Mouse (Mus musculus) embryonic facial prominence, embryonic 15.5 days (tissue): ENCODE results near the gene Snx10. TPM values are rescaled to one million over a fixed set of nuclear protein-coding genes. Genes with fewer than 3 reads are reported as not detected.

ENCODE experiments used
- ATAC-seq: fragments of 200-750 bp; cut with Nextera tagmentation; 2 replicates; pipeline ENCODE4 v1.8.0; 2017; ENCODE audit warnings: low read depth, moderate TSS enrichment; ENCODE audit not compliant: insufficient number of reproducible peaks, low FRiP score, low TSS enrichment
- H3K27ac ChIP-seq: fragments of 300-500 bp; sonication (generic); replicated peaks from 2 replicates; pipeline ENCODE4 v1.5.1; 2015; ENCODE audit warnings: mild to moderate bottlenecking, inconsistent platforms
- H3K27me3 ChIP-seq: fragments of 300-500 bp; sonication (generic); 2 replicates; pipeline ENCODE4 v1.6.1; 2015; ENCODE audit warnings: inconsistent platforms
- H3K36me3 ChIP-seq: fragments of 300-500 bp; sonication (generic); 2 replicates; pipeline ENCODE4 v1.6.1; 2015; ENCODE audit warnings: mild to moderate bottlenecking, inconsistent platforms
- H3K4me1 ChIP-seq: fragments of 300-500 bp; sonication (generic); 2 replicates; pipeline ENCODE4 v1.6.1; 2015; ENCODE audit warnings: inconsistent platforms
- H3K4me2 ChIP-seq: fragments of 300-500 bp; sonication (generic); replicated peaks from 2 replicates; pipeline ENCODE4 v1.6.1; 2015; ENCODE audit warnings: mild to moderate bottlenecking, inconsistent platforms
- H3K4me3 ChIP-seq: fragments of 300-500 bp; sonication (generic); replicated peaks from 2 replicates; pipeline ENCODE4 v1.5.1; 2015; ENCODE audit warnings: mild to moderate bottlenecking, inconsistent platforms
- H3K9ac ChIP-seq: fragments of 300-500 bp; sonication (generic); 2 replicates; pipeline ENCODE4 v1.6.1; 2015; ENCODE audit warnings: inconsistent platforms
- H3K9me3 ChIP-seq: fragments of 300-500 bp; sonication (generic); replicated peaks from 2 replicates; pipeline ENCODE4 v1.6.1; 2016; ENCODE audit warnings: inconsistent platforms
- WGBS: fragments of 180-500 bp; shearing (Covaris S2); methylation state at CpG from one replicate; pipeline ENCODE4 v1.1.7; 2015; 5-methylcytosine and 5-hydroxymethylcytosine counted together
- polyA plus RNA-seq: library from polyadenylated mRNA; unstranded; fragments of >200 nt; fragmentation: Nextera tagmentation; extraction: Ambion mirVana; gene quantifications from 2 replicates; pipeline ENCODE4 v1.2.1, GENCODE M21; 2015

Snx10 gene
- polyA plus RNA-seq, 1 experiment from 2014 or later = 13.4 TPM

DNA sequence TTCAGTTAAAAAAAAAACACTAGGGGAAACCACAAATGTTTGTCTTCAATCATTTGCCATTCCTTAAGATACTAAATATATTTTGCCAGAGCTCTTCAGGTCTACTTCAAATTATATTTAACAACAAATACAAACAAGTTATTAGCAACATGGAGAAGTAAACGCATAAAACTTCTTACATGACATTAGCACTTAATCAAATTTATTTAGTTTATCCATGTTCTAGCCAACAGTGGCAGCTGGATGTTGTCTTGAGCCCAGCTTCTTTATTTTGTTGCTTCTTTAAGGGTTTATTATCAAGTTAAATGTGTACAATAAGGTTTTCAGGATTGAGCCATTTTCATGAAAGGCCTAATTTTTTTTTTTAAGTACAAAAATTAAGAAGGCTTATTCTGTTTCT, 67.6 kb downstream of the Snx10 start:
- no peaks in the 10 kb centered on the region for H3K9me3 ChIP-seq
- no peak for ATAC-seq
- H3K27me3 ChIP-seq = no peaks in the 10 kb centered on the region
- 70% methylated on average over 1 of the region's 1 CpGs for WGBS
- H3K4me2 ChIP-seq = no peak overlapping the region
- no peak overlapping the region for H3K4me3 ChIP-seq
- no peak overlapping the region for H3K9ac ChIP-seq
- H3K27ac ChIP-seq = no peak overlapping the region
- H3K4me1 ChIP-seq = peaks cover 10% of the 10 kb centered on the region
- H3K36me3 ChIP-seq = no peaks in the 10 kb centered on the region

DNA sequence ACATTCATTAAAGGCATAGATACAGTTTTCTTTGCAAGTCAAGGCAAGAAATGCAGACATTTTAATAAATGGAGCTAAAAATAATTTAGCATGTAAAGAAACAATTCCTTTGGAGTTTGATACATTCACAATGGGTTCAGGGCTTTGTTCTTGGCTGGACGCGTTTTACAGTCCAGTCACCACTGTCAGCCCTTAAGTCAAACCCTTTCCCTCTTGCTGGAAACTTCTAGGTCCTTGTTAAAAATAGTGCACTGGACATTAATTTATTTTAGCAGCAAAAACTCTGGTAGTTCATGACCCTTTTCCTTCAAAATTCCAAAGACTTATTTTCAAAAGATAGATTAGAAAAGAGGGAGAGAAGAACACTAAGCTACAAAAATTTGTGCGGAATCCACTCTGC, 68.1 kb downstream of the Snx10 start:
- Histone ChIP-seq H3K4me3 (peak overlapping the region; percentile 49), H3K27ac (no peak overlapping the region), H3K4me2 (peak overlapping the region; percentile 94), H3K4me1 (peaks cover 10% of the 10 kb centered on the region), H3K36me3 (no peaks in the 10 kb centered on the region), H3K9me3 (no peaks in the 10 kb centered on the region), H3K9ac (no peak overlapping the region), H3K27me3 (no peaks in the 10 kb centered on the region)
- WGBS = 47% methylated on average over 3 of the region's 3 CpGs
- ATAC-seq = no peak

DNA sequence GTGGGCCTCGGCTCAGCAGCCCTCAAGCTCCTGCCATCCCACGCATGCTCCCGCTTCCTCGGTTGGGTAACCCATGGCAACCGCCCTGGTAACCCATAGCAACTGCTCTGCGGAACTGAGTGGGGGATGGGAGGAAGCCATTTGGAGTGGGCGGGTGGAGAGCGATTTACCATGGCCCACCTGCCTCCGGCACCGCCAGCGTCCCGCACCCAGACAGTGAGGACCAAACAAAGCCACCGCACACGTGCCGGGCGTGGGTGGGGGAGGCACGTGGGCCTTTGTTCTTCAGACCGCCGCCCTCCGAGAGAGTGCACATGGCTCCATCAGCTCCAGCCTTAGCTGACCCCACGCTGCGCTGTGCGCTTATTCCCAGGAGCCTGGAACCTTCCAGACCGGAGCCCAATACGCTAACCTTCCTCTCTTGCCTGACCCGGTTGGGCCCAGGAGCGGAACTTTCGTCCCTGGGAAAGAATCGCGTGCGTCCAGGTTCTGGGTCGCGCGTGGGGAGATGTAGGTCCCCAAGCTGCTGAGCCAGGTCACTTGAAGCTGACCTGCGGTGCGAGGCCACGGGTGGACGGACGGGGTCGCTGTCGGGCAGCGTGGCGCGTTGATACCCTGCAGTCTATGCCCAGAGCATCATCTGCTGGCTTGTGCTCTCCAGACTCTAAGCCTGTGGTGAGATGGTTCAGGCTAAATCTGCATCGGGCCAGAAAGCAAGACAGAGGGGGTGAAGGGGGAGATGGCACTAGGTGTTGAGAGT, 68.8 kb downstream of the Snx10 start:
- peak overlapping the region; percentile 94 for H3K4me2 ChIP-seq

DNA sequence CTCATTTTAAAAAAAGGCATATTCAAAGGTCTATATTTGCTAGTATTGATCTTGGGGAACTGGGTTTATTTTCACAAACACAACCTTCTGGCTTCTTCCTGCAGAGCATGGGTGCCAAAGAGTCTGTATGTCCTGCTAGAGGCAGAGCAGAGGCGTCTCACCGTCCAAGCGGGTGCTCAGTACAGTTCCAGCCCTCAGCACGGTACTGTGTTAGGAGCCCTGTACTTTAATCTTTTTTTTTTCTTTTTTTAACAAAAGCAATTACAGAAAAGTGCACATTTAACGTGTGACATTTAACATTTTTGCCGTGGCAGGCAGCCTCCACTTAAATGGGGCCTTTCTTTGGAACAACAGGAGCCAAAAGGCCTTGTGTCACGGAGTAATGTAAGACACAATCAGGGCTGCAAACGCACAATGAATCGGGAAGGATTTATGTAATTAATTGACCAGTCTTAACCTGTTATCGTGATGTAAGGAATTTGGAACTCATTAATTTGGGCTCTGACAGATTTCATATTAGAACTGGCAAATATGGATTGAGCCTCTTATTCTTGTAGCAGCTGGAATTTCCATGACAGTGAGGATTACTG, 69.8 kb downstream of the Snx10 start:
- no peaks in the 10 kb centered on the region for H3K36me3 ChIP-seq
- no peak overlapping the region for H3K4me3 ChIP-seq
- H3K9me3 ChIP-seq = no peaks in the 10 kb centered on the region
- H3K4me2 ChIP-seq = no peak overlapping the region
- H3K4me1 ChIP-seq = peaks cover 15% of the 10 kb centered on the region
- H3K27me3 ChIP-seq = no peaks in the 10 kb centered on the region
- no peak overlapping the region for H3K9ac ChIP-seq
- no peak for ATAC-seq
- 67% methylated on average over 10 of the region's 10 CpGs for WGBS
- H3K27ac ChIP-seq = no peak overlapping the region

More for the DNA sequence above, 68.8 kb downstream of the Snx10 start:
- no peaks in the 10 kb centered on the region for H3K36me3 ChIP-seq
- 2% methylated on average over 45 of the region's 45 CpGs for WGBS
- H3K9ac ChIP-seq = 0 out of 2 replicates have a peak overlapping the region, but pooled peaks have one; percentile 24
- H3K27ac ChIP-seq = no peak overlapping the region
- peak overlapping the region; percentile 49 for H3K4me3 ChIP-seq
- H3K4me1 ChIP-seq = peaks cover 10% of the 10 kb centered on the region
- no peaks in the 10 kb centered on the region for H3K9me3 ChIP-seq
- H3K27me3 ChIP-seq = no peaks in the 10 kb centered on the region
- ATAC-seq = peak; percentile 78

DNA sequence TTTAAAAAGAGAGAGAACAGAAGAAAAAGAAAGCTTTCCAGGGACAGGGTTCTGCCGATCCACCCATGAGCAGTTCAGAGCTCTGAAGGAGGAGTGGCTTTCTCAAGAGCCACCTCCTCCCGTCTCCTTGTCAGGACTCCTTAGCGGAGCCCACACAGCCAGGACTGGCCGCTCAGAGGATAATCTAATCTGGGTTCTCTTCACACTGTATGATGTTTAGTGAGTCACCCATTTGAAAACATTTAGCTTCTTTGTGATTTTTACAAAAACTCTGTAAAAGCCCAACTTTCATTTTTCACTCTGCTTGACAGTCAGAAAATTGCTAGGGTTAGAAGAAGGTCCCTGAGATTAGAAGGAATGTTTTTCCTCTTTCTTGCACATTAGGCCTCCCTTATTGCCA, 70.8 kb downstream of the Snx10 start:
- H3K4me2 ChIP-seq = no peak overlapping the region
- no peak overlapping the region for H3K9ac ChIP-seq
- no peak for ATAC-seq
- H3K27me3 ChIP-seq = no peaks in the 10 kb centered on the region
- H3K9me3 ChIP-seq = no peaks in the 10 kb centered on the region
- no peaks in the 10 kb centered on the region for H3K36me3 ChIP-seq
- no peak overlapping the region for H3K27ac ChIP-seq
- H3K4me1 ChIP-seq = peaks cover 15% of the 10 kb centered on the region
- no peak overlapping the region for H3K4me3 ChIP-seq
- 50% methylated on average over 4 of the region's 4 CpGs for WGBS

DNA sequence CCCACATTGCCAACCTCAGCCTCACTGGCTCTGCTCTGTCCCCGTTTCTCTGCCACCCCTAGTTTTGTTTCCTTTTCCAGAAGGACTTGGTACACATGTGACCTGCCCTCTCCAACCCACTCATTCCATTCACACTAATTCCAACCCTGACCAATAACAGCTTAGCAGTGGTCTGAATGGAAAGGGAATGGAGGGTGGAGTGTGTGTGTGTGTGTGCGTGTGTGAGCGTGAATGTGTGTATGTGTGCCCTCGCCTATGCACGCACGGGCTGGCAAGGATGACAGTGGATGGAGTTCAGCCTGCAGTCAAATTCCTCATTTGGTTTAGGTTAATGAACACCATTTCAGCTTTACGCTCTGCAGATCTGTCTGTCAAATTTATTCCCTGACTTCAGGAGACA, 74.4 kb downstream of the Snx10 start:
- 61% methylated on average over 7 of the region's 7 CpGs for WGBS
- H3K9me3 ChIP-seq = no peaks in the 10 kb centered on the region
- H3K27me3 ChIP-seq = no peaks in the 10 kb centered on the region
- H3K4me2 ChIP-seq = no peak overlapping the region
- no peak overlapping the region for H3K4me3 ChIP-seq
- no peak overlapping the region for H3K9ac ChIP-seq
- ATAC-seq = no peak
- no peak overlapping the region for H3K27ac ChIP-seq
- H3K4me1 ChIP-seq = peaks cover 5% of the 10 kb centered on the region; the same call in 1 of the 2 replicates
- no peaks in the 10 kb centered on the region for H3K36me3 ChIP-seq

DNA sequence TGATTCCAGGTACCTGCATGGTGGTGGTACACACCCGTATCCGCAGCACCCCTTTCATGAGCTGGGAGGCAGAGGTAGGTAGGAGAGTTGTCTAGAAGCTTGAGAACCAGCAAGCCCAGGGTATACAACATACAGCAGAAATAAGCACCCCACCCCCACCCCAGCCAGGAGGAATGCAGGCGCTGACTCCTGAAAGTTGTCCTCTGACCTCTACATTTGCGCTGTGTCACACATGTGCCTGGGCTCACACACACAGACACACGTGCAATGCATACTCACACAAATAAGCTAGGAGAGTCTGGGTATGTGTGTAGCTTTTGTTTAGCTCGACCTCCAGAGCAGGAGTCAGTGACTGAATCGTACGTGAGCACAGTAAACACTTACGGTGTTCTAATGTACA, 76.7 kb downstream of the Snx10 start:
- H3K9ac ChIP-seq = no peak overlapping the region
- no peak overlapping the region for H3K4me2 ChIP-seq
- 79% methylated on average over 9 of the region's 9 CpGs for WGBS
- H3K27me3 ChIP-seq = no peaks in the 10 kb centered on the region
- no peak for ATAC-seq
- H3K9me3 ChIP-seq = no peaks in the 10 kb centered on the region
- H3K27ac ChIP-seq = no peak overlapping the region
- H3K4me1 ChIP-seq = peaks cover 13% of the 10 kb centered on the region; the same call in 1 of the 2 replicates
- no peaks in the 10 kb centered on the region for H3K36me3 ChIP-seq
- no peak overlapping the region for H3K4me3 ChIP-seq

DNA sequence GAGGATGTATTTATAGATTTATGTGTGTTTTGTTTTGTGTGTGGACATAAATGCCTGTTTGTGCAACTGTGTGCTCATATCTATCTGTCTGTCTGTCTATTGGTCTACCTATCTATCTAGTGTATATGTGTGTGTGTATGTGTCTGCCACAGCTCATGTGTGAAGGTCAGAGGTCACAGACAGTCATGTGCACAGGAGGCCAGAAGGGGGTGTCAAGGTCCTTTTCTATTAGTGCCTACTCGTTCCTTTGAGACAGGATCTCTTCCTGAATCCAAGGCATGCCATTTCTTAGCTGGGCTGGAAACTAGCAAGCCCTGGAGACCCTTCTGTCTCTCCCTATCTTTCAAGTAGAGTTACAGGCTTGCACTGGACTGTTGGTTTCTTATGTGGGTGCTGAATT, 78.6 kb downstream of the Snx10 start:
- no peaks in the 10 kb centered on the region for H3K9me3 ChIP-seq
- peaks cover 13% of the 10 kb centered on the region; the same call in 1 of the 2 replicates for H3K4me1 ChIP-seq
- WGBS = 77% methylated on average over 1 of the region's 1 CpGs
- H3K4me2 ChIP-seq = no peak overlapping the region
- no peaks in the 10 kb centered on the region for H3K36me3 ChIP-seq
- H3K27ac ChIP-seq = no peak overlapping the region
- ATAC-seq = no peak
- no peak overlapping the region for H3K9ac ChIP-seq
- no peak overlapping the region for H3K4me3 ChIP-seq
- H3K27me3 ChIP-seq = no peaks in the 10 kb centered on the region

DNA sequence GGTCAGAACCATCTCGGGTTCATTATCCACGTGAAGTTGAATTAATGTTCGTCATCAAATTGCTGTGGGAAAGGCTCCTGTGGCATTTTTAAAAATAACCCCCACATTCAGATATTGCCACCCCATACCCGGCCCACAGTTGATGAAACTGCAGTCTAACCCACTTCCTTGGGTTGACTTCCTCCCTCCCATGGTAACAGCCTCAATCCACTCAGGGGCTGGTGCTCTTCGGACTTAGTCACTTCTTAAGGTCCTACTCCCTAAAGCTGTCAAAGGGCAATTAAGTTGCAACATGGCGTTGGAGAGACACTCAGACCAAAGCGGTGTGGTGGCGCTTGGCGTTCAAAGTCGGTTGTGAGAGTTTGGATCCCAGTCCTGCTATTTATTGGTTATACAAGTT, 80.0 kb downstream of the Snx10 start:
- H3K4me1 ChIP-seq = 0 out of 2 replicates have a peak, but pooled peaks cover 7% of the 10 kb centered on the region
- WGBS = 88% methylated on average over 10 of the region's 10 CpGs
- no peak overlapping the region for H3K4me3 ChIP-seq
- no peak for ATAC-seq
- H3K4me2 ChIP-seq = no peak overlapping the region
- H3K9ac ChIP-seq = no peak overlapping the region
- no peaks in the 10 kb centered on the region for H3K27me3 ChIP-seq
- H3K36me3 ChIP-seq = no peaks in the 10 kb centered on the region
- H3K9me3 ChIP-seq = no peaks in the 10 kb centered on the region
- H3K27ac ChIP-seq = no peak overlapping the region

DNA sequence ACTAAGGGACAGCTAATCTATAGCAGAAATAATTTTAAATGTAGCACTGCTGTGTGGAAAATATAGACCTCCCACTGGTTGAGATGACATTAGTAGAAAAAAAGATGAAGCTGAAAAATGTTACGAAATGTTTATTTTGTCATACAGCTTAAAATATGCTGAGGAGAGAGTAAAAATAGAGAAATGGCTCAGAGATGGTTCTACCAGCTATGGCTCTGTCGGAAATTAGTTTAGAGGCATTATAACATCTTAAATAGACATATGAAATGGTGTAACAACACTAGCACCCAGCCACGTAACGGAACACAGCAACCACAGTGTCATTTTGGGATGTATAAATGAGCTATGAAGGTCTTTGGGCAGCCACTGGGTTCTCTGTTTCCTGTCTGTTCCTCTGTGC, 82.5 kb downstream of the Snx10 start:
- Histone ChIP-seq H3K4me3 (no peak overlapping the region), H3K27ac (no peak overlapping the region), H3K36me3 (no peaks in the 10 kb centered on the region), H3K9me3 (no peaks in the 10 kb centered on the region), H3K9ac (no peak overlapping the region), H3K27me3 (peaks cover 5% of the 10 kb centered on the region; the same call in 1 of the 2 replicates), H3K4me1 (0 out of 2 replicates have a peak, but pooled peaks cover 7% of the 10 kb centered on the region), H3K4me2 (no peak overlapping the region)
- WGBS = 70% methylated on average over 4 of the region's 4 CpGs
- ATAC-seq = no peak

DNA sequence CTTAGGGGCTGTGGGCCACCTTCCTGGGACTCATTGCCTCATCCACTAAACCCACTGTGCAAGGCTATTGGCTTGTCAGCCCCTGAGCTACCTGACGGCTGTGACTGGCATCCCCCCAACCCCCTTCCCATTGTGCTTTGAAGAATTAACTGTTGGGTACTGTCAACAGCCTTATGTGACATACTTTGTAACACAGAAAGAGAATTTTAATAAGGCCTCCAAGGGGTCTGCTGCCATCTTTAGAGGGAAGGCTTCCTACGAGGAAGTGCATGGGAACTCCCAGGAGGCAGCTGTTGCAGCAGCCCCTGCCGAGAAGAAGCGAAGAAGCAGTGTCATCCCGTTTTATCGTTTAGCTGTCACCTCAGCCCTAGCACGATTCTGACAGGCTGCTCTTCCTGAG, 83.1 kb downstream of the Snx10 start:
- 36% methylated on average over 7 of the region's 7 CpGs for WGBS

More for the DNA sequence above, 83.1 kb downstream of the Snx10 start:
- Histone ChIP-seq H3K27ac (no peak overlapping the region), H3K9me3 (no peaks in the 10 kb centered on the region), H3K9ac (no peak overlapping the region), H3K4me1 (0 out of 2 replicates have a peak, but pooled peaks cover 7% of the 10 kb centered on the region), H3K4me3 (no peak overlapping the region), H3K36me3 (no peaks in the 10 kb centered on the region), H3K27me3 (peaks cover 7% of the 10 kb centered on the region), H3K4me2 (no peak overlapping the region)
- ATAC-seq = no peak
